Mouse (Mus musculus): ENCODE data around the gene Jph4. TPM values are rescaled to one million over a fixed set of nuclear protein-coding genes. Genes with fewer than 3 reads are reported as not detected.

Gene Jph4
- total and polyA plus RNA-seq, 3 experiments: 0.11 TPM; not detected in 2

GRCm38 (mm10) chr14:55086009-55086514, 30.7 kb downstream of the Jph4 start:
- Histone ChIP-seq H3K36me3 (replicated peaks) (no peaks in the 10 kb centered on the region), H3K4me1 (ENCODE audit: insufficient read depth, low read depth, low read length) (peaks cover 14% of the 10 kb centered on the region), H3K27me3 (ENCODE audit: insufficient read depth, low read length) (no peaks in the 10 kb centered on the region), H3K4me3 (ENCODE audit: low read depth, low read length) (no peak overlapping the region), H3K9me3 (replicated peaks) (no peaks in the 10 kb centered on the region)
- no peak for TF ChIP-seq GATA2 (IDR thresholded peaks at IDR 0.05; ENCODE audit: borderline replicate concordance, low read depth, low read length)
- no peak for TF ChIP-seq TAL1 (conservative IDR thresholded peaks at IDR 0.05; ENCODE audit: low read depth, low read length)
- no peak for TF ChIP-seq GATA1 (IDR thresholded peaks at IDR 0.05; ENCODE audit: borderline replicate concordance, low read length)
- no peak for TF ChIP-seq CTCF (IDR thresholded peaks at IDR 0.05; ENCODE audit: low read depth, low read length)
- TF ChIP-seq POLR2AphosphoS5 (IDR thresholded peaks at IDR 0.05; ENCODE audit: insufficient replicate concordance, low read depth, low read length): no peak
- no peak for ATAC-seq (ENCODE audit: extremely low read depth, insufficient number of reproducible peaks, low FRiP score, poor library complexity, severe bottlenecking)
- DNase-seq (ENCODE audit: low spot score): no peak

DNA sequence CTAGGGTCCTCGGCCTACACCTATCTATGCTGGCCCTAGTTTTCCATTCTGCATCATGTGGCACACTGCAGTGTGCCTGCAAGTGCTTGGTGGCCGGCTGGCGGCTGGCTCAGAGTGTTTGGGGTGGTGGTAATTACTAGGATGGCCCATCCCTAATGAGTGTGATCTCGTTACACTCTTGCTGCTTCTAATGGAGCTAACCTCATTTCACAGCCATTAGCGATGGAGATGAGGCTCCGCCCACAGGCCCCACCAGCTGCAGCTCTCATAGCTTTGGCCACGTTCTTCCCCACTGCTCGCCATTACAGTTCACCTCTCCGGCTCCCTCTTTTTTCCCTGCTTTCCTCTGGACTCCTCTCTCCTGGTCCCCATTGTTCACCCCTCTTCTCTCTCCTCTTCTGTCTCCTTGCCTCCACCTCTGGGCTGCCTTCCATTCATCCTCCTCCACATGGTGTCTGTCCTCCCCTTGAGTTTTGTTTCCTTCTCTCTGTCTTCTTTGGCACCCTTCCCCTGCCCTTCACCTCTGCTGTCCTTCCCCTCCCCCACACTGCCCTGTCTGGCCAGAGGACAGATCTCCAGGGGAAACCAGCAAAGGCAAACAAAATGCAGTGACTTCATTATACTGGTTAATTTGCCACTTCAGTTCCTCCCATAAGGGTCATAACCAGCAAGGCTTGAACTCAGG, 31.3 kb downstream of the Jph4 start:
- Histone ChIP-seq H3K9me3 (replicated peaks) (no peaks in the 10 kb centered on the region), H3K4me3 (ENCODE audit: low read depth, low read length) (no peak overlapping the region), H3K27me3 (ENCODE audit: insufficient read depth, low read length) (no peaks in the 10 kb centered on the region), H3K36me3 (replicated peaks) (no peaks in the 10 kb centered on the region), H3K4me1 (ENCODE audit: insufficient read depth, low read depth, low read length) (peaks cover 10% of the 10 kb centered on the region)
- no peak for TF ChIP-seq GATA2 (IDR thresholded peaks at IDR 0.05; ENCODE audit: borderline replicate concordance, low read depth, low read length)
- TF ChIP-seq POLR2AphosphoS5 (IDR thresholded peaks at IDR 0.05; ENCODE audit: insufficient replicate concordance, low read depth, low read length): no peak
- no peak for TF ChIP-seq GATA1 (IDR thresholded peaks at IDR 0.05; ENCODE audit: borderline replicate concordance, low read length)
- TF ChIP-seq TAL1 (conservative IDR thresholded peaks at IDR 0.05; ENCODE audit: low read depth, low read length): no peak
- ATAC-seq (ENCODE audit: extremely low read depth, insufficient number of reproducible peaks, low FRiP score, poor library complexity, severe bottlenecking) (no peak), DNase-seq (ENCODE audit: low spot score) (no peak)

DNA sequence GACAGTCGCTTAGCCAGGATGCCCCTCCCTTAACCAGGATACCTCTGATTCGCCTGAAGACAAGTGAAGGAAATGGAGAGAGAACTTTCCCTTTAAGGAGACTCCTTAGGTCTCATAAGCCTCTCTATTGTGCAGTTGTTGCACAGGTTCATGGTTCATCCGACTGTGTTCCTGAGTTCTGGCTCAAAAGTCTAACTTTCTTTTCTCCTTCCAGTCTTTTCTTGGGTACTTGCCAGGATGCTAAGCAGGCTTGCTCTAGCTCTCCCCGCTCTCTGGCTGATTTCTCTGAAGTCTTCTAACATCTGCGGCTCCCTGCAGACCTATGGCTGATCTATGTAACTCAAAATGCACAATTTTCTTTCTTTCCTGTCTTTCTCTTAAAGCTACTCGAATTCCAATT, 33.3 kb downstream of the Jph4 start:
- H3K9me3 ChIP-seq (replicated peaks): no peaks in the 10 kb centered on the region
- H3K4me1 ChIP-seq (ENCODE audit: insufficient read depth, low read depth, low read length): peaks cover 18% of the 10 kb centered on the region
- ATAC-seq (ENCODE audit: extremely low read depth, insufficient number of reproducible peaks, low FRiP score, poor library complexity, severe bottlenecking): no peak
- H3K27me3 ChIP-seq (ENCODE audit: insufficient read depth, low read length): peaks cover 7% of the 10 kb centered on the region
- no peak for DNase-seq (ENCODE audit: low spot score)
- no peak overlapping the region for H3K4me3 ChIP-seq (ENCODE audit: low read depth, low read length)
- H3K36me3 ChIP-seq (replicated peaks): no peaks in the 10 kb centered on the region
- TF ChIP-seq TAL1 (conservative IDR thresholded peaks at IDR 0.05; ENCODE audit: low read depth, low read length): no peak
- no peak for TF ChIP-seq POLR2AphosphoS5 (IDR thresholded peaks at IDR 0.05; ENCODE audit: insufficient replicate concordance, low read depth, low read length)
- TF ChIP-seq GATA2 (IDR thresholded peaks at IDR 0.05; ENCODE audit: borderline replicate concordance, low read depth, low read length): no peak
- TF ChIP-seq CTCF (IDR thresholded peaks at IDR 0.05; ENCODE audit: low read depth, low read length): no peak

- DNase-seq (ENCODE audit: low spot score): no peak
- peaks cover 23% of the 10 kb centered on the region for H3K27me3 ChIP-seq (ENCODE audit: insufficient read depth, low read length)
- no peaks in the 10 kb centered on the region for H3K36me3 ChIP-seq (replicated peaks)
- H3K9me3 ChIP-seq (replicated peaks): no peaks in the 10 kb centered on the region
- TF ChIP-seq CTCF (IDR thresholded peaks at IDR 0.05; ENCODE audit: low read depth, low read length): no peak
- TF ChIP-seq TAL1 (conservative IDR thresholded peaks at IDR 0.05; ENCODE audit: low read depth, low read length): no peak
- no peak for TF ChIP-seq GATA1 (IDR thresholded peaks at IDR 0.05; ENCODE audit: borderline replicate concordance, low read length)
- no peak for TF ChIP-seq GATA2 (IDR thresholded peaks at IDR 0.05; ENCODE audit: borderline replicate concordance, low read depth, low read length)
- no peak for TF ChIP-seq POLR2AphosphoS5 (IDR thresholded peaks at IDR 0.05; ENCODE audit: insufficient replicate concordance, low read depth, low read length)
- no peak overlapping the region for H3K4me3 ChIP-seq (ENCODE audit: low read depth, low read length)
- H3K4me1 ChIP-seq (ENCODE audit: insufficient read depth, low read depth, low read length): peaks cover 34% of the 10 kb centered on the region
- ATAC-seq (ENCODE audit: extremely low read depth, insufficient number of reproducible peaks, low FRiP score, poor library complexity, severe bottlenecking): no peak
Observed at GRCm38 (mm10) chr14:55081105-55081504, 35.6 kb downstream of the Jph4 start.

DNA sequence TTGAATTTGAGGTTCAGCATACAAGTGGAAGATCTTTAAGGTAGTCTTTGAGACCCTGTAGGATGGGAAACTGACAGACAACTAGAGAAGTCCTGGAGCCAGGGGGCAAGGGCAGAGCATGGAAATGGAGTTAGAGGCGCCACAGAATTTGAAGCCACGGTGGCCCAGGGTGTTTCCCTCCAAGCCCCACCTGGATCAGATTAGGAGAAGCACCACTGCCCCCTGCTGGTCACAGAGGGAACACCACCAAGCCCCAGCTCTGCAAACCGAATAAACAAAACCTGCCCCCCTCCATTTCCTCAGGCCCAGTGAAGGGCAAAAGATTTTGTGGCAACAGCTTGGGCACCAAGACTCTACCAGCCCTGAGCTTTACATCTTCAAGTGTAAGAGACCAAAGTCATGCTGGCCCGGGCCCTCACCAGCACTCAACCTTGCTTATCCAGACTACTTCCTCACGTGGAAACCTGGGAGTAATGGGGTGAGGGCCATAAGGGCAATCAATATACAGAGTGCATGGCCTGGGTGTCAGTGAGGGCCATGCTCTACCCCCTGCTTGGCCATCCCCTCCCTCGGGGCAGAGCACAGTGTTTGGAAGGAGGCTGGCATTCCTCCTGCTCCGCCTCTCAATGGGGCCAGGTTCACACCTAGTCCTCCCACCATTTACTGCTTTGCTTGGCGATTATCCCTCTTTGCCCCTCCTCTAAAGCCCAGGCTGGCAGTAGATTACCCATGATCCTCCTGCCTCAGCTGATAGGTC, 37.3 kb downstream of the Jph4 start:
- H3K9me3 ChIP-seq (replicated peaks): no peaks in the 10 kb centered on the region
- H3K27me3 ChIP-seq (ENCODE audit: insufficient read depth, low read length): peaks cover 31% of the 10 kb centered on the region
- peak; percentile 60 for DNase-seq (ENCODE audit: low spot score)
- H3K4me3 ChIP-seq (ENCODE audit: low read depth, low read length): no peak overlapping the region
- ATAC-seq (ENCODE audit: extremely low read depth, insufficient number of reproducible peaks, low FRiP score, poor library complexity, severe bottlenecking): no peak
- H3K36me3 ChIP-seq (replicated peaks): no peaks in the 10 kb centered on the region
- H3K4me1 ChIP-seq (ENCODE audit: insufficient read depth, low read depth, low read length): peaks cover 27% of the 10 kb centered on the region
- TF ChIP-seq CTCF (IDR thresholded peaks at IDR 0.05; ENCODE audit: low read depth, low read length) (peak; percentile 92), GATA1 (IDR thresholded peaks at IDR 0.05; ENCODE audit: borderline replicate concordance, low read length) (no peak), POLR2AphosphoS5 (IDR thresholded peaks at IDR 0.05; ENCODE audit: insufficient replicate concordance, low read depth, low read length) (no peak), TAL1 (conservative IDR thresholded peaks at IDR 0.05; ENCODE audit: low read depth, low read length) (no peak)

DNA sequence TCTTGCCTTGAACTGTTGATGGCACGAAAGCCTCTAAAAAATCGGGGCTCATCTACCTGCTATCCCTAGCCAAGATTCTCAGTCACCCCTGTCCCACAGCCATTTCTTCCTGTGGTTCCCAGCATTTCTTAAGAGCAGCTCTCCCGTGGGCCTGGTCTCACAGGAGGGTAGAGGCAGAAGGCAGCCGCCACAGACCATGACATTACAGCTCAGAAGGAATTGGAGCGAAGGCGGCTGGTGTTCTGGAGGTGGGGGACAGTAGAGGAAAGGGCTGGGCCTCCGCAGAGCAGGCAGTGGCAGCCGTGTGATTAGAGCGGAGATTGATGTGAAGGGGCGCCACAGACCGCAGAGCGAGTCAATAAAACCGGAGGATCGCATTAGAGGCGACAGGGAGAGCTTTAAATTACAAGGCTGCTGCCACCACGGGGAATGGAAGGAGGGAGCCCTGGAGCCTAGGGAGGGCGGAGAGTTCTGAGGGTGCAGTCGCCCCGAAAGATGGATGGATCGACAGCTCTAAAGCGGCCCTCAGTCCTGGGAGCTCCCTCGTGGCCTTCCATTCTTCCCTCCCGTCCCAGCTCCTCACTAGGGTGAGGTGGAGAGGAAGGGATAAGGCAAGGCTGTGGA, 38.3 kb downstream of the Jph4 start:
- Histone ChIP-seq H3K4me3 (ENCODE audit: low read depth, low read length) (no peak overlapping the region; the same call in 1 of the 2 replicates), H3K27me3 (ENCODE audit: insufficient read depth, low read length) (peaks cover 35% of the 10 kb centered on the region)

More for the DNA sequence above, 38.3 kb downstream of the Jph4 start:
- no peaks in the 10 kb centered on the region for H3K9me3 ChIP-seq (replicated peaks)
- peaks cover 27% of the 10 kb centered on the region for H3K4me1 ChIP-seq (ENCODE audit: insufficient read depth, low read depth, low read length)
- no peak for ATAC-seq (ENCODE audit: extremely low read depth, insufficient number of reproducible peaks, low FRiP score, poor library complexity, severe bottlenecking)
- no peaks in the 10 kb centered on the region for H3K36me3 ChIP-seq (replicated peaks)
- no peak for DNase-seq (ENCODE audit: low spot score)
- TF ChIP-seq POLR2AphosphoS5 (IDR thresholded peaks at IDR 0.05; ENCODE audit: insufficient replicate concordance, low read depth, low read length) (no peak), GATA1 (IDR thresholded peaks at IDR 0.05; ENCODE audit: borderline replicate concordance, low read length) (no peak), CTCF (IDR thresholded peaks at IDR 0.05; ENCODE audit: low read depth, low read length) (no peak), GATA2 (IDR thresholded peaks at IDR 0.05; ENCODE audit: borderline replicate concordance, low read depth, low read length) (no peak), TAL1 (conservative IDR thresholded peaks at IDR 0.05; ENCODE audit: low read depth, low read length) (no peak)

Measured in G1E (cell line).